Mouse (Mus musculus): ENCODE data around the gene Phf24. TPM values are rescaled to one million over a fixed set of nuclear protein-coding genes. Genes with fewer than 3 reads are reported as not detected.
"Not testable (repeated sequence)": the region's sequence is repeated elsewhere in the genome, so short reads cannot be mapped to it uniquely, and the experiment has no call there.

Phf24 gene
- total and polyA plus RNA-seq, 3 experiments: not detected

GRCm38 (mm10) chr4:42978062-42978461, 61.6 kb downstream of the Phf24 start:
- Histone ChIP-seq H3K4me1 (ENCODE audit: control insufficient read depth in 1 of 2, insufficient read depth in 2 of 2) (no peaks in the 10 kb centered on the region), H3K27me3 (replicated peaks) (no peaks in the 10 kb centered on the region), H3K4me3 (replicated peaks in 1 of 3; ENCODE audit: low read depth in 2 of 3, low read length in 2 of 3, poor library complexity in 1 of 3) (no peak overlapping the region), H3K36me3 (replicated peaks in 1 of 2; ENCODE audit: control insufficient read depth in 1 of 2, insufficient read depth in 1 of 2, low read length in 1 of 2) (peaks cover 32 to 71% of the 10 kb centered on the region in 2 experiments), H3K4me2 (ENCODE audit: insufficient read depth, low read depth, poor library complexity, severe bottlenecking) (no peak overlapping the region), H3K9me3 (replicated peaks; ENCODE audit: low read length) (no peaks in the 10 kb centered on the region), H3K9ac (ENCODE audit: insufficient read depth, low read depth) (no peak overlapping the region), H3K79me2 (replicated peaks; ENCODE audit: control insufficient read depth, extremely low read depth, insufficient read depth, poor library complexity, severe bottlenecking) (no peaks in the 10 kb centered on the region), H3K27ac (ENCODE audit: insufficient read depth, low read depth) (no peak overlapping the region)
- DNase-seq (ENCODE audit: extremely low read depth): peak; percentile 30
- in situ Hi-C loops (cut with MboI; ENCODE audit: low pct_ligation_motif_present, low pct_unique_long_range_greater_than_20kb, low sequenced_read_pairs): no loop called here
- dilution Hi-C loops (cut with MboI; ENCODE audit: extremely low pct_ligation_motif_present, extremely low pct_unique_long_range_greater_than_20kb, low sequenced_read_pairs): no loop called here
- TF ChIP-seq CTCF (conservative IDR thresholded peaks at IDR 0.05 in 1 of 2, IDR thresholded peaks at IDR 0.05 in 1 of 2; ENCODE audit: low read depth in 2 of 2, low read length in 2 of 2) (peak in 1 of 2 experiments; percentile 34; a peak in 2 of 4 replicates), PAX5 (IDR thresholded peaks at IDR 0.05; ENCODE audit: low read length) (no peak), MAZ (IDR thresholded peaks at IDR 0.05; ENCODE audit: low read depth, low read length) (no peak), ZNF384 (IDR thresholded peaks at IDR 0.05; ENCODE audit: low read depth, low read length) (peak; percentile 88)

GRCm38 (mm10) chr4:42980467-42980866, 64.0 kb downstream of the Phf24 start:
- H3K4me1 ChIP-seq (ENCODE audit: control insufficient read depth in 1 of 2, insufficient read depth in 2 of 2); in situ Hi-C loops (cut with MboI; ENCODE audit: low pct_ligation_motif_present, low pct_unique_long_range_greater_than_20kb, low sequenced_read_pairs); H3K27me3 ChIP-seq (replicated peaks); DNase-seq (ENCODE audit: extremely low read depth); dilution Hi-C loops (cut with MboI; ENCODE audit: extremely low pct_ligation_motif_present, extremely low pct_unique_long_range_greater_than_20kb, low sequenced_read_pairs); H3K27ac ChIP-seq (ENCODE audit: insufficient read depth, low read depth); H3K4me3 ChIP-seq (replicated peaks in 1 of 3; ENCODE audit: low read depth in 2 of 3, low read length in 2 of 3, poor library complexity in 1 of 3); H3K4me2 ChIP-seq (ENCODE audit: insufficient read depth, low read depth, poor library complexity, severe bottlenecking); H3K9me3 ChIP-seq (replicated peaks; ENCODE audit: low read length); H3K79me2 ChIP-seq (replicated peaks; ENCODE audit: control insufficient read depth, extremely low read depth, insufficient read depth, poor library complexity, severe bottlenecking); H3K9ac ChIP-seq (ENCODE audit: insufficient read depth, low read depth): not testable (repeated sequence)
- H3K36me3 ChIP-seq (replicated peaks in 1 of 2; ENCODE audit: control insufficient read depth in 1 of 2, insufficient read depth in 1 of 2, low read length in 1 of 2): peaks cover 53 to 82% of the 10 kb centered on the region in 2 experiments

GRCm38 (mm10) chr4:42988296-42988695, 71.8 kb downstream of the Phf24 start:
- Histone ChIP-seq H3K4me1 (ENCODE audit: control insufficient read depth in 1 of 2, insufficient read depth in 2 of 2) (no peaks in the 10 kb centered on the region), H3K79me2 (replicated peaks; ENCODE audit: control insufficient read depth, extremely low read depth, insufficient read depth, poor library complexity, severe bottlenecking) (peaks cover 22% of the 10 kb centered on the region), H3K27ac (ENCODE audit: insufficient read depth, low read depth) (no peak overlapping the region), H3K9ac (ENCODE audit: insufficient read depth, low read depth) (no peak overlapping the region), H3K4me2 (ENCODE audit: insufficient read depth, low read depth, poor library complexity, severe bottlenecking) (no peak overlapping the region), H3K9me3 (replicated peaks; ENCODE audit: low read length) (no peaks in the 10 kb centered on the region), H3K4me3 (replicated peaks in 1 of 3; ENCODE audit: low read depth in 2 of 3, low read length in 2 of 3, poor library complexity in 1 of 3) (no peak overlapping the region), H3K27me3 (replicated peaks) (no peaks in the 10 kb centered on the region), H3K36me3 (replicated peaks in 1 of 2; ENCODE audit: control insufficient read depth in 1 of 2, insufficient read depth in 1 of 2, low read length in 1 of 2) (peaks cover 86 to 96% of the 10 kb centered on the region in 2 experiments)
- TF ChIP-seq GABPA (IDR thresholded peaks at IDR 0.05; ENCODE audit: insufficient replicate concordance, low read depth, low read length) (no peak), MAX (IDR thresholded peaks at IDR 0.05; ENCODE audit: low read length) (no peak), MYC (IDR thresholded peaks at IDR 0.05; ENCODE audit: low read depth, low read length) (no peak), ZNF384 (IDR thresholded peaks at IDR 0.05; ENCODE audit: low read depth, low read length) (no peak), KAT2A (IDR thresholded peaks at IDR 0.05; ENCODE audit: insufficient replicate concordance, low read length) (no peak), POLR2A (IDR thresholded peaks at IDR 0.05; ENCODE audit: low read depth, low read length) (no peak), CTCF (conservative IDR thresholded peaks at IDR 0.05 in 1 of 2, IDR thresholded peaks at IDR 0.05 in 1 of 2; ENCODE audit: low read depth in 2 of 2, low read length in 2 of 2) (peak; percentile 15 to 28; a peak in 3 of 4 replicates), CHD2 (IDR thresholded peaks at IDR 0.05; ENCODE audit: low read length) (no peak), SIN3A (IDR thresholded peaks at IDR 0.05; ENCODE audit: low read length) (no peak)
- dilution Hi-C loops (cut with MboI; ENCODE audit: extremely low pct_ligation_motif_present, extremely low pct_unique_long_range_greater_than_20kb, low sequenced_read_pairs): no loop called here
- peak; percentile 15 for DNase-seq (ENCODE audit: extremely low read depth)
- in situ Hi-C loops (cut with MboI; ENCODE audit: low pct_ligation_motif_present, low pct_unique_long_range_greater_than_20kb, low sequenced_read_pairs): no loop called here

Other genes with a start within 250 kb of the Phf24 start
- not detected in 2 replicates for gene 4930578G10Rik, start 181.1 kb upstream of the Phf24 start, total RNA-seq (2012; rRNA removed)
- gene 4930578G10Rik, start 181.1 kb upstream of the Phf24 start, total RNA-seq (2014; rRNA removed): not detected in 2 replicates
- not detected in 2 replicates for gene 4930578G10Rik, start 181.1 kb upstream of the Phf24 start, polyA plus RNA-seq (2012; ENCODE audit: insufficient read length, low read depth)
- not detected in 2 replicates for gene Ccl19, start 160.1 kb upstream of the Phf24 start, total RNA-seq (2012; rRNA removed)
- not detected in 2 replicates for gene Ccl19, start 160.1 kb upstream of the Phf24 start, total RNA-seq (2014; rRNA removed)
- gene Ccl19, start 160.1 kb upstream of the Phf24 start, polyA plus RNA-seq (2012; ENCODE audit: insufficient read length, low read depth): not detected in 2 replicates
- not detected in 2 replicates for gene Ccl21a, start 142.7 kb upstream of the Phf24 start, total RNA-seq (2012; rRNA removed)
- gene Ccl21a, start 142.7 kb upstream of the Phf24 start, total RNA-seq (2014; rRNA removed): not detected in 2 replicates
- gene Ccl21a, start 142.7 kb upstream of the Phf24 start, polyA plus RNA-seq (2012; ENCODE audit: insufficient read length, low read depth): not detected in 2 replicates
- gene Fam205a1, start 62.8 kb upstream of the Phf24 start, total RNA-seq (2012; rRNA removed): not detected in 2 replicates
- not detected in 2 replicates for gene Fam205a1, start 62.8 kb upstream of the Phf24 start, total RNA-seq (2014; rRNA removed)
- gene Fam205a1, start 62.8 kb upstream of the Phf24 start, polyA plus RNA-seq (2012; ENCODE audit: insufficient read length, low read depth): not detected in 2 replicates
- gene Gm12394, start 59.9 kb upstream of the Phf24 start, total RNA-seq (2012; rRNA removed): not detected in 2 replicates
- gene Gm12394, start 59.9 kb upstream of the Phf24 start, total RNA-seq (2014; rRNA removed): not detected in 2 replicates
- gene Gm12394, start 59.9 kb upstream of the Phf24 start, polyA plus RNA-seq (2012; ENCODE audit: insufficient read length, low read depth): not detected in 2 replicates
- not detected in 2 replicates for gene Fam205c, start 42.4 kb upstream of the Phf24 start, total RNA-seq (2012; rRNA removed)
- gene Fam205c, start 42.4 kb upstream of the Phf24 start, total RNA-seq (2014; rRNA removed): not detected in 2 replicates
- gene Fam205c, start 42.4 kb upstream of the Phf24 start, polyA plus RNA-seq (2012; ENCODE audit: insufficient read length, low read depth): not detected in 2 replicates
- gene Dnajb5, start 33.2 kb downstream of the Phf24 start, total RNA-seq (2012; rRNA removed): 2.7 and 3.2 TPM in 2 replicates
- gene Dnajb5, start 33.2 kb downstream of the Phf24 start, total RNA-seq (2014; rRNA removed): 1.9 and 2.2 TPM in 2 replicates
- gene Dnajb5, start 33.2 kb downstream of the Phf24 start, polyA plus RNA-seq (2012; ENCODE audit: insufficient read length, low read depth): 3.9 and 4.2 TPM in 2 replicates
- 0.55 and 1.4 TPM in 2 replicates for gene 1700022I11Rik, start 52.9 kb downstream of the Phf24 start, total RNA-seq (2012; rRNA removed)
- not detected in 2 replicates for gene 1700022I11Rik, start 52.9 kb downstream of the Phf24 start, total RNA-seq (2014; rRNA removed)
- gene 1700022I11Rik, start 52.9 kb downstream of the Phf24 start, polyA plus RNA-seq (2012; ENCODE audit: insufficient read length, low read depth): 0.07 and 0.24 TPM in 2 replicates
- 237 and 301 TPM in 2 replicates for gene Vcp, start 83.8 kb downstream of the Phf24 start, total RNA-seq (2012; rRNA removed)
- gene Vcp, start 83.8 kb downstream of the Phf24 start, total RNA-seq (2014; rRNA removed): 200 and 203 TPM in 2 replicates
- 462 and 463 TPM in 2 replicates for gene Vcp, start 83.8 kb downstream of the Phf24 start, polyA plus RNA-seq (2012; ENCODE audit: insufficient read length, low read depth)
- 13.2 and 14.8 TPM in 2 replicates for gene Fancg, start 93.8 kb downstream of the Phf24 start, total RNA-seq (2012; rRNA removed)
- 12.3 and 13.7 TPM in 2 replicates for gene Fancg, start 93.8 kb downstream of the Phf24 start, total RNA-seq (2014; rRNA removed)
- gene Fancg, start 93.8 kb downstream of the Phf24 start, polyA plus RNA-seq (2012; ENCODE audit: insufficient read length, low read depth): 15.1 and 18.7 TPM in 2 replicates
- 18.7 and 19.1 TPM in 2 replicates for gene Pigo, start 109.2 kb downstream of the Phf24 start, total RNA-seq (2012; rRNA removed)
- gene Pigo, start 109.2 kb downstream of the Phf24 start, total RNA-seq (2014; rRNA removed): 8.0 and 8.7 TPM in 2 replicates
- 19.4 and 21.9 TPM in 2 replicates for gene Pigo, start 109.2 kb downstream of the Phf24 start, polyA plus RNA-seq (2012; ENCODE audit: insufficient read length, low read depth)
- gene Stoml2, start 115.0 kb downstream of the Phf24 start, total RNA-seq (2012; rRNA removed): 293 and 320 TPM in 2 replicates
- 296 and 338 TPM in 2 replicates for gene Stoml2, start 115.0 kb downstream of the Phf24 start, total RNA-seq (2014; rRNA removed)
- gene Stoml2, start 115.0 kb downstream of the Phf24 start, polyA plus RNA-seq (2012; ENCODE audit: insufficient read length, low read depth): 330 and 338 TPM in 2 replicates
- 2.7 and 3.3 TPM in 2 replicates for gene Fam214b, start 129.6 kb downstream of the Phf24 start, total RNA-seq (2012; rRNA removed)
- gene Fam214b, start 129.6 kb downstream of the Phf24 start, total RNA-seq (2014; rRNA removed): 1.7 TPM in 2 replicates
- gene Fam214b, start 129.6 kb downstream of the Phf24 start, polyA plus RNA-seq (2012; ENCODE audit: insufficient read length, low read depth): 4.7 and 5.3 TPM in 2 replicates
- 0.04 and 0.08 TPM in 2 replicates for gene Unc13b, start 142.3 kb downstream of the Phf24 start, total RNA-seq (2012; rRNA removed)
- gene Unc13b, start 142.3 kb downstream of the Phf24 start, total RNA-seq (2014; rRNA removed): 0.04 and 0.23 TPM in 2 replicates
- 0.19 TPM in 2 replicates for gene Unc13b, start 142.3 kb downstream of the Phf24 start, polyA plus RNA-seq (2012; ENCODE audit: insufficient read length, low read depth)

All from CH12.LX (cell line).